Mouse (Mus musculus): ENCODE measurements around the gene D7Ertd443e. TPM values are rescaled to one million over a fixed set of nuclear protein-coding genes. Genes with fewer than 3 reads are reported as not detected.

The D7Ertd443e gene
- polyA plus RNA-seq, 1 experiment from 2014 or later, result not detected

Other genes starting within 250 kb of the D7Ertd443e start
- 0.93 and 1.1 TPM in 2 replicates for gene Adam12, start 153.5 kb downstream of the D7Ertd443e start, polyA plus RNA-seq (2016; fragmentation: Nextera tagmentation; extraction: Ambion mirVana)